Mouse (Mus musculus): ENCODE measurements at regions not wholly inside any gene's neighbourhood (a gene's known extent, or its start where the extent isn't known, plus 50 kb on each side); places are given as distances from the start of the nearest gene placed in this dataset.

DNA sequence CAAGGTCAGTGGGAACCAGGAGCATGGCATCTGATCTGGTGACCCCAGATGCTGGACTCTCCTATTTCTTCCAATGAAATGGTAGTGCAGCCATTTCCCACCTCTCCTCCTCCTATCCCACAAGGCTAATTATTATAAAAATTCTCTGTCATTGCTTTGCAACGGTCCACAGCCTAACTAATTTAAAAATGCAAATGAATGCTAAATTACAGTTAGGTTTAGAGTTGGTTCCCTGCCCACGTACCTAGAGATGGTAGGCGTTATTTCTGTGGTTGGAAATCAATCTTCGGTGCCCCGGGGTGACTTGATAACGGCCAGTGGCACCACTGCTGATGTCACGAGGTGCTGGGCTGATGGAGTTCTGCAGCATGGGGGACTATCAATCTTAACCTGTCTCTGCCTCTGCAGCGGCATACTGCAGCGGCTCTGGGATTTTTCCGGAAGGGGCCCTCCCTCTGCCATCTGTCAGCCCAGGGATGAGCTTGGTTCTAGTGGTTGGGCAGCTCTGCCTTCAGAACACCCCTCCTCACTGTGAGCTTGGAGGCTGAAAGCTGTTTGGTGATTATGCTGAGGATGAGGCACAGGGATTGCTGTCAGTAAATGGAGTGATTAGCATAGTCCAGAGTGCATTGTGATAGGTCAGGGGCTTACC is 66.5 kb downstream of the Nmur2 start:
- Histone ChIP-seq H3K36me3 (ENCODE audit: control insufficient read depth, insufficient read depth, low read length) (no peaks in the 10 kb centered on the region), H3K27ac (replicated peaks; ENCODE audit: insufficient read depth, low read depth, low read length) (no peak overlapping the region), H3K27me3 (ENCODE audit: control insufficient read depth, insufficient read depth, low read length) (peaks cover 3% of the 10 kb centered on the region; the same call in 1 of the 2 replicates), H3K4me3 (ENCODE audit: insufficient read depth, low read depth, low read length) (no peak overlapping the region), H3K79me2 (ENCODE audit: control insufficient read depth, insufficient read depth, low read length) (no peaks in the 10 kb centered on the region), H3K4me1 (ENCODE audit: control insufficient read depth, insufficient read depth, low read length) (no peaks in the 10 kb centered on the region), H3K9ac (ENCODE audit: low read depth, low read length) (no peak overlapping the region)
- 67% methylated on average over 10 of the region's 10 CpGs for WGBS
- TF ChIP-seq CTCF (IDR thresholded peaks at IDR 0.05; ENCODE audit: low read depth, low read length): no peak
- TF ChIP-seq POLR2A (IDR thresholded peaks at IDR 0.05; ENCODE audit: extremely low read depth, insufficient read depth, low read length): no peak
- no peak for DNase-seq (ENCODE audit: extremely low read depth, low read depth, low spot score)

GRCm38 (mm10) chr11:55966580-55966979 is 74.2 kb downstream of the Nmur2 start:
- no peaks in the 10 kb centered on the region for H3K79me2 ChIP-seq (ENCODE audit: control insufficient read depth, insufficient read depth, low read length)
- DNase-seq (ENCODE audit: extremely low read depth, low read depth, low spot score): no peak
- H3K4me3 ChIP-seq (ENCODE audit: insufficient read depth, low read depth, low read length): no peak overlapping the region
- no peaks in the 10 kb centered on the region for H3K4me1 ChIP-seq (ENCODE audit: control insufficient read depth, insufficient read depth, low read length)
- no peaks in the 10 kb centered on the region for H3K36me3 ChIP-seq (ENCODE audit: control insufficient read depth, insufficient read depth, low read length)
- no peak for TF ChIP-seq POLR2A (IDR thresholded peaks at IDR 0.05; ENCODE audit: extremely low read depth, insufficient read depth, low read length)
- no peak for TF ChIP-seq CTCF (IDR thresholded peaks at IDR 0.05; ENCODE audit: low read depth, low read length)
- H3K27me3 ChIP-seq (ENCODE audit: control insufficient read depth, insufficient read depth, low read length): no peaks in the 10 kb centered on the region; the same call in 1 of the 2 replicates
- H3K9ac ChIP-seq (ENCODE audit: low read depth, low read length): no peak overlapping the region
- H3K27ac ChIP-seq (replicated peaks; ENCODE audit: insufficient read depth, low read depth, low read length): no peak overlapping the region

- 37% methylated on average over 1 of the region's 1 CpGs for WGBS
- TF ChIP-seq POLR2A (IDR thresholded peaks at IDR 0.05; ENCODE audit: extremely low read depth, insufficient read depth, low read length): no peak
- no peak for TF ChIP-seq CTCF (IDR thresholded peaks at IDR 0.05; ENCODE audit: low read depth, low read length)
- Histone ChIP-seq H3K9ac (ENCODE audit: low read depth, low read length) (no peak overlapping the region), H3K36me3 (ENCODE audit: control insufficient read depth, insufficient read depth, low read length) (no peaks in the 10 kb centered on the region), H3K27me3 (ENCODE audit: control insufficient read depth, insufficient read depth, low read length) (no peaks in the 10 kb centered on the region), H3K4me1 (ENCODE audit: control insufficient read depth, insufficient read depth, low read length) (no peaks in the 10 kb centered on the region), H3K4me3 (ENCODE audit: insufficient read depth, low read depth, low read length) (no peak overlapping the region), H3K27ac (replicated peaks; ENCODE audit: insufficient read depth, low read depth, low read length) (no peak overlapping the region), H3K79me2 (ENCODE audit: control insufficient read depth, insufficient read depth, low read length) (no peaks in the 10 kb centered on the region)
- DNase-seq (ENCODE audit: extremely low read depth, low read depth, low spot score): no peak
These were observed 82.4 kb downstream of the Nmur2 start for GRCm38 (mm10) chr11:55958372-55958771.

DNA sequence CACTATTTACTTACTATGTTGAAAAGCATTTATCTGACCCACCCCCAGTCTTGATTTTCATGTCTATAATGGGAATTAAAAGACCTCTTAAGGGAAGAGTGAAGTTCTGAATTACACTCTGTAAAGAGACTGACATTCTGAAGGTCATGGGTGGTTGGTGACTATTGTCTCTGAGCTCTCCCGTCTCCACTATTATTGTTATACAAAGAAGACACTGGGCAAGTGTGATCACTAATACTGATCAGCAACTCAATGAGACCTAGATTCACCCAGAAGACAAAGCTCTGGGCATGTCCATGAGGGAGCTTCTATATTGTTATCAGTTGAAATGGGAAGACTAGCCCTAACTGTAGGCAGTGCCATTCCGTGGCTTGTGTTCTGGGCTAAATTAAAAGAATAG is 83.5 kb downstream of the Nmur2 start:
- Histone ChIP-seq H3K27me3 (ENCODE audit: control insufficient read depth, insufficient read depth, low read length) (no peaks in the 10 kb centered on the region), H3K4me1 (ENCODE audit: control insufficient read depth, insufficient read depth, low read length) (no peaks in the 10 kb centered on the region), H3K79me2 (ENCODE audit: control insufficient read depth, insufficient read depth, low read length) (no peaks in the 10 kb centered on the region), H3K4me3 (ENCODE audit: insufficient read depth, low read depth, low read length) (no peak overlapping the region), H3K27ac (replicated peaks; ENCODE audit: insufficient read depth, low read depth, low read length) (no peak overlapping the region), H3K36me3 (ENCODE audit: control insufficient read depth, insufficient read depth, low read length) (no peaks in the 10 kb centered on the region), H3K9ac (ENCODE audit: low read depth, low read length) (no peak overlapping the region)
- no peak for TF ChIP-seq CTCF (IDR thresholded peaks at IDR 0.05; ENCODE audit: low read depth, low read length)
- TF ChIP-seq POLR2A (IDR thresholded peaks at IDR 0.05; ENCODE audit: extremely low read depth, insufficient read depth, low read length): no peak
- WGBS: 80% methylated on average over 2 of the region's 2 CpGs
- no peak for DNase-seq (ENCODE audit: extremely low read depth, low read depth, low spot score)

DNA sequence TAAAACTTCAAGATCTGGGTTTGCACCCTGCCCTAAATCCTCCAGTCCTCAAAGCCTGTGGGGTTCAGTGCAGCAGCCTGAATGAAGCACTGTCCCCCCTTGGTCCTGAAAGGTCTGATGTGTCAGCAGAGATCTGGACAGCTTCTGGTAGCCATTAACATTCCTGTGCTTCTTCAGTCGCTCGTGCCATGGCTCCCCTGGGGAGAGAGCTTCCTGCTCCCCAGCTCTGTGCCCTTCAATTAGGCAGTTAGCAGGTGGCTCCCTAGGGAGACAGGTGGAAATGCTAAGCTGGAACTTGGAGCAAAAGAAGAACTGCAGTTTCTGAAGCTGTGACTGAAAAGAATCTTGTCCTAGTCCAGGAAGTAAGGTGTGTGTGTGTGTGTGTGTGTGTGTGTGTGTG is 87.1 kb downstream of the Nmur2 start:
- H3K27me3 ChIP-seq (ENCODE audit: control insufficient read depth, insufficient read depth, low read length): no peaks in the 10 kb centered on the region
- no peaks in the 10 kb centered on the region for H3K36me3 ChIP-seq (ENCODE audit: control insufficient read depth, insufficient read depth, low read length)
- no peaks in the 10 kb centered on the region for H3K4me1 ChIP-seq (ENCODE audit: control insufficient read depth, insufficient read depth, low read length)
- H3K79me2 ChIP-seq (ENCODE audit: control insufficient read depth, insufficient read depth, low read length): no peaks in the 10 kb centered on the region
- 11% methylated on average over 2 of the region's 2 CpGs for WGBS
- H3K27ac ChIP-seq (replicated peaks; ENCODE audit: insufficient read depth, low read depth, low read length): no peak overlapping the region
- TF ChIP-seq POLR2A (IDR thresholded peaks at IDR 0.05; ENCODE audit: extremely low read depth, insufficient read depth, low read length) (no peak), CTCF (IDR thresholded peaks at IDR 0.05; ENCODE audit: low read depth, low read length) (no peak)
- DNase-seq (ENCODE audit: extremely low read depth, low read depth, low spot score): no peak
- no peak overlapping the region for H3K4me3 ChIP-seq (ENCODE audit: insufficient read depth, low read depth, low read length)
- no peak overlapping the region for H3K9ac ChIP-seq (ENCODE audit: low read depth, low read length)

GRCm38 (mm10) chr11:55949596-55949995 is 91.2 kb downstream of the Nmur2 start:
- Histone ChIP-seq H3K9ac (ENCODE audit: low read depth, low read length) (no peak overlapping the region), H3K27ac (replicated peaks; ENCODE audit: insufficient read depth, low read depth, low read length) (no peak overlapping the region), H3K4me1 (ENCODE audit: control insufficient read depth, insufficient read depth, low read length) (no peaks in the 10 kb centered on the region), H3K4me3 (ENCODE audit: insufficient read depth, low read depth, low read length) (no peak overlapping the region), H3K36me3 (ENCODE audit: control insufficient read depth, insufficient read depth, low read length) (no peaks in the 10 kb centered on the region), H3K27me3 (ENCODE audit: control insufficient read depth, insufficient read depth, low read length) (no peaks in the 10 kb centered on the region), H3K79me2 (ENCODE audit: control insufficient read depth, insufficient read depth, low read length) (no peaks in the 10 kb centered on the region)
- TF ChIP-seq POLR2A (IDR thresholded peaks at IDR 0.05; ENCODE audit: extremely low read depth, insufficient read depth, low read length): no peak
- no peak for TF ChIP-seq CTCF (IDR thresholded peaks at IDR 0.05; ENCODE audit: low read depth, low read length)
- no peak for DNase-seq (ENCODE audit: extremely low read depth, low read depth, low spot score)
- WGBS: 83% methylated on average over 3 of the region's 3 CpGs

All from liver, adult 2 months (tissue).